Comparison of ENCODE assay signal across 9 mouse cellular contexts in genomic region chr17:48416425-48417195, GRCm38 (mm10). TPM values are rescaled to one million over a fixed set of nuclear protein-coding genes. Genes with fewer than 3 reads are reported as not detected.
DNase-seq lines count a peak whose midpoint lies in the region; ATAC-seq lines count a peak whose summit lies in the region.
"Had no signal": no experiment of that assay in that cellular context is flagged by ENCODE, and none has a peak within 500 bp of the region (broad histone marks: within the 10 kb centered on the region; RNA-seq: fewer than 3 reads in every experiment).

No protein-coding gene starts in this region.

- peak; percentile 62 for ATAC-seq in erythroblast, adult 5-6 weeks (replicated peaks; ENCODE audit: low FRiP score, poor library complexity, severe bottlenecking)
- ATAC-seq in hindbrain, embryonic 15.5 days (ENCODE audit: low FRiP score, low read depth), result peak; percentile 84
- peak; percentile 81 for ATAC-seq in megakaryocyte progenitor cell, adult 5-6 weeks (replicated peaks; ENCODE audit: poor library complexity)

- no peaks in the 10 kb centered on the region for H3K36me3 ChIP-seq in hindbrain, embryonic 15.5 days

- WGBS in hindbrain, embryonic 15.5 days, result 90% methylated on average over 14 of the region's 14 CpGs

- H3K4me2 ChIP-seq in hindbrain, embryonic 15.5 days, result no peak overlapping the region

- no peak overlapping the region for H3K9ac ChIP-seq in hindbrain, embryonic 15.5 days

- H3K27ac ChIP-seq in hindbrain, embryonic 15.5 days (replicated peaks), result 0 out of 2 replicates have a peak overlapping the region, but pooled peaks have one; percentile 10

- intact Hi-C loops in left cerebral cortex, postnatal 14 days (cut with DNase I), result loop anchor here (2.0 to 10.0 kb wide), 3 partner anchors 186 to 1481 kb away; no protein-coding TSS in a partner anchor

- H3K4me3 ChIP-seq in hindbrain, embryonic 15.5 days, result no peak overlapping the region

- H3K4me1 ChIP-seq in hindbrain, embryonic 15.5 days (replicated peaks), result peaks cover 5% of the 10 kb centered on the region

- no peaks in the 10 kb centered on the region for H3K9me3 ChIP-seq in hindbrain, embryonic 15.5 days

- no peaks in the 10 kb centered on the region for H3K27me3 ChIP-seq in hindbrain, embryonic 15.5 days

- peak; percentile 54 for DNase-seq in embryo, embryonic 10 days (ENCODE audit: low spot score)
- no peak for DNase-seq in embryo, embryonic 9.5 days (ENCODE audit: extremely low spot score)
- DNase-seq in adipocyte (ENCODE audit: low spot score), result peak; percentile 59
- DNase-seq in left cerebral cortex, postnatal 14 days (ENCODE audit: low spot score in 2 of 2), result peak; percentile 57 to 74
- peak; percentile 57 to 81 for DNase-seq in spleen, postnatal 10 days (ENCODE audit: low spot score in 2 of 2)

RNA-seq across cellular contexts. Expression of gene Oard1, which starts 6.8 kb away (rescaled TPM):
- 28.2 and 32.1 TPM in 2 replicates for total RNA-seq in erythroblast, adult 5-6 weeks (2015; ENCODE audit: low replicate concordance)
- total RNA-seq in erythroblast, adult 5-6 weeks (2017; ENCODE audit: low replicate concordance), result 31.6 and 34.2 TPM in 2 replicates
- 35.1 TPM in 2 replicates for polyA plus RNA-seq in hindbrain, embryonic 15.5 days (2015; fragmentation: Nextera tagmentation; extraction: Ambion mirVana)
- 1 to 10 TPM; 9.4 to 9.7 TPM for total RNA-seq in left cerebral cortex, postnatal 14 days (2021)
- total RNA-seq in megakaryocyte progenitor cell, adult 5-6 weeks (2015), result 39.8 and 42.4 TPM in 2 replicates
- 57.9 and 60.9 TPM in 2 replicates for total RNA-seq in megakaryocyte progenitor cell, adult 5-6 weeks (2017)

RNA-seq across cellular contexts. Expression of gene Nfya, which starts 6.9 kb away (rescaled TPM):
- 44.0 and 47.2 TPM in 2 replicates for total RNA-seq in erythroblast, adult 5-6 weeks (2015; ENCODE audit: low replicate concordance)
- total RNA-seq in erythroblast, adult 5-6 weeks (2017; ENCODE audit: low replicate concordance), result 30.6 and 42.7 TPM in 2 replicates
- polyA plus RNA-seq in hindbrain, embryonic 15.5 days (2015; fragmentation: Nextera tagmentation; extraction: Ambion mirVana), result 11.1 and 11.6 TPM in 2 replicates
- total RNA-seq in left cerebral cortex, postnatal 14 days (2021), result 10 to 100 TPM; 31.5 to 33.3 TPM
- 103 and 105 TPM in 2 replicates for total RNA-seq in megakaryocyte progenitor cell, adult 5-6 weeks (2015)
- total RNA-seq in megakaryocyte progenitor cell, adult 5-6 weeks (2017), result 34.4 and 38.0 TPM in 2 replicates

RNA-seq across cellular contexts. Expression of gene Apobec2, which starts 16.1 kb away (rescaled TPM):
- not detected in 2 replicates for total RNA-seq in erythroblast, adult 5-6 weeks (2015; ENCODE audit: low replicate concordance)
- not detected in 2 replicates for total RNA-seq in erythroblast, adult 5-6 weeks (2017; ENCODE audit: low replicate concordance)
- 0.62 and 0.65 TPM in 2 replicates for polyA plus RNA-seq in hindbrain, embryonic 15.5 days (2015; fragmentation: Nextera tagmentation; extraction: Ambion mirVana)
- under 1 TPM in 1 of 2 experiments, not detected in 1; 0.32 TPM for total RNA-seq in left cerebral cortex, postnatal 14 days (2021)
- total RNA-seq in megakaryocyte progenitor cell, adult 5-6 weeks (2015), result not detected in 2 replicates
- not detected in 2 replicates for total RNA-seq in megakaryocyte progenitor cell, adult 5-6 weeks (2017)
- total RNA-seq: layer of hippocampus, adult 18-20 months had no signal

RNA-seq across cellular contexts. Expression of gene Tspo2, which starts 34.7 kb away (rescaled TPM):
- total RNA-seq in erythroblast, adult 5-6 weeks (2015; ENCODE audit: low replicate concordance), result 503 and 549 TPM in 2 replicates
- total RNA-seq in erythroblast, adult 5-6 weeks (2017; ENCODE audit: low replicate concordance), result 671 and 837 TPM in 2 replicates
- 1.2 and 1.8 TPM in 2 replicates for polyA plus RNA-seq in hindbrain, embryonic 15.5 days (2015; fragmentation: Nextera tagmentation; extraction: Ambion mirVana)
- under 1 TPM; 0.36 to 0.46 TPM for total RNA-seq in left cerebral cortex, postnatal 14 days (2021)
- 5.9 and 18.8 TPM in 2 replicates for total RNA-seq in megakaryocyte progenitor cell, adult 5-6 weeks (2015)
- 4.2 and 6.8 TPM in 2 replicates for total RNA-seq in megakaryocyte progenitor cell, adult 5-6 weeks (2017)
- total RNA-seq: layer of hippocampus, adult 18-20 months had no signal

RNA-seq across cellular contexts. Expression of gene Unc5cl, which starts 38.1 kb away (rescaled TPM):
- 56.8 and 60.7 TPM in 2 replicates for total RNA-seq in erythroblast, adult 5-6 weeks (2015; ENCODE audit: low replicate concordance)
- 32.9 and 47.0 TPM in 2 replicates for total RNA-seq in erythroblast, adult 5-6 weeks (2017; ENCODE audit: low replicate concordance)
- polyA plus RNA-seq in hindbrain, embryonic 15.5 days (2015; fragmentation: Nextera tagmentation; extraction: Ambion mirVana), result 0.39 TPM in 1 of 2 replicates, not detected in the other
- total RNA-seq in left cerebral cortex, postnatal 14 days (2021), result under 1 TPM in 1 of 2 experiments, not detected in 1; 0.34 TPM
- total RNA-seq in megakaryocyte progenitor cell, adult 5-6 weeks (2015), result 0.42 and 0.66 TPM in 2 replicates
- total RNA-seq in megakaryocyte progenitor cell, adult 5-6 weeks (2017), result 0.79 and 3.6 TPM in 2 replicates
